Mouse (Mus musculus): ENCODE results near the gene Gm26620. TPM values are rescaled to one million over a fixed set of nuclear protein-coding genes. Genes with fewer than 3 reads are reported as not detected.

Gene Gm26620
- polyA plus RNA-seq, 1 experiment from 2014 or later: 0.34 TPM

GRCm38 (mm10) chr1:170862435-170862717 is 22.5 kb upstream of the Gm26620 start:
- Histone ChIP-seq H3K27ac (no peak overlapping the region), H3K9ac (no peak overlapping the region), H3K4me1 (peaks cover 10% of the 10 kb centered on the region), H3K36me3 (ENCODE audit: poor library complexity, severe bottlenecking) (no peaks in the 10 kb centered on the region), H3K4me3 (no peak overlapping the region), H3K4me2 (no peak overlapping the region), H3K27me3 (no peaks in the 10 kb centered on the region), H3K9me3 (replicated peaks) (no peaks in the 10 kb centered on the region)
- 72% methylated on average over 3 of the region's 3 CpGs for WGBS
- ATAC-seq: no peak

- H3K9me3 ChIP-seq (replicated peaks): no peaks in the 10 kb centered on the region
- H3K4me3 ChIP-seq: no peak overlapping the region
- no peak overlapping the region for H3K27ac ChIP-seq
- no peaks in the 10 kb centered on the region for H3K27me3 ChIP-seq
- H3K4me2 ChIP-seq: no peak overlapping the region
- ATAC-seq: no peak
- H3K36me3 ChIP-seq (ENCODE audit: poor library complexity, severe bottlenecking): no peaks in the 10 kb centered on the region
- H3K4me1 ChIP-seq: peaks cover 10% of the 10 kb centered on the region
- H3K9ac ChIP-seq: no peak overlapping the region
- WGBS: 81% methylated on average over 4 of the region's 4 CpGs
Observed at GRCm38 (mm10) chr1:170863033-170863432, 21.8 kb upstream of the Gm26620 start.

GRCm38 (mm10) chr1:170864234-170864633 is 20.6 kb upstream of the Gm26620 start:
- no peak overlapping the region for H3K4me3 ChIP-seq
- no peak for ATAC-seq

GRCm38 (mm10) chr1:170864754-170865153 is 20.1 kb upstream of the Gm26620 start:
- ATAC-seq: no peak

More at GRCm38 (mm10) chr1:170864234-170864633, 20.6 kb upstream of the Gm26620 start:
- no peak overlapping the region for H3K27ac ChIP-seq
- H3K36me3 ChIP-seq (ENCODE audit: poor library complexity, severe bottlenecking): no peaks in the 10 kb centered on the region
- no peaks in the 10 kb centered on the region for H3K27me3 ChIP-seq
- no peaks in the 10 kb centered on the region for H3K9me3 ChIP-seq (replicated peaks)
- H3K4me2 ChIP-seq: no peak overlapping the region
- H3K9ac ChIP-seq: no peak overlapping the region
- peaks cover 15% of the 10 kb centered on the region for H3K4me1 ChIP-seq

GRCm38 (mm10) chr1:170865406-170865805 is 19.5 kb upstream of the Gm26620 start:
- Histone ChIP-seq H3K9ac (no peak overlapping the region), H3K4me1 (peaks cover 16% of the 10 kb centered on the region), H3K36me3 (ENCODE audit: poor library complexity, severe bottlenecking) (no peaks in the 10 kb centered on the region), H3K4me2 (no peak overlapping the region), H3K9me3 (replicated peaks) (no peaks in the 10 kb centered on the region), H3K27me3 (no peaks in the 10 kb centered on the region), H3K4me3 (no peak overlapping the region), H3K27ac (no peak overlapping the region)
- 96% methylated on average over 5 of the region's 5 CpGs for WGBS
- no peak for ATAC-seq

More at GRCm38 (mm10) chr1:170864754-170865153, 20.1 kb upstream of the Gm26620 start:
- H3K9me3 ChIP-seq (replicated peaks): no peaks in the 10 kb centered on the region
- no peak overlapping the region for H3K4me2 ChIP-seq
- no peak overlapping the region for H3K9ac ChIP-seq
- no peaks in the 10 kb centered on the region for H3K27me3 ChIP-seq
- H3K4me1 ChIP-seq: peaks cover 16% of the 10 kb centered on the region
- H3K4me3 ChIP-seq: no peak overlapping the region
- 79% methylated on average over 3 of the region's 3 CpGs for WGBS
- H3K27ac ChIP-seq: no peak overlapping the region
- no peaks in the 10 kb centered on the region for H3K36me3 ChIP-seq (ENCODE audit: poor library complexity, severe bottlenecking)

- peak overlapping the region; percentile 89 for H3K4me2 ChIP-seq
Observed at GRCm38 (mm10) chr1:170866992-170867690, 17.7 kb upstream of the Gm26620 start.

DNA sequence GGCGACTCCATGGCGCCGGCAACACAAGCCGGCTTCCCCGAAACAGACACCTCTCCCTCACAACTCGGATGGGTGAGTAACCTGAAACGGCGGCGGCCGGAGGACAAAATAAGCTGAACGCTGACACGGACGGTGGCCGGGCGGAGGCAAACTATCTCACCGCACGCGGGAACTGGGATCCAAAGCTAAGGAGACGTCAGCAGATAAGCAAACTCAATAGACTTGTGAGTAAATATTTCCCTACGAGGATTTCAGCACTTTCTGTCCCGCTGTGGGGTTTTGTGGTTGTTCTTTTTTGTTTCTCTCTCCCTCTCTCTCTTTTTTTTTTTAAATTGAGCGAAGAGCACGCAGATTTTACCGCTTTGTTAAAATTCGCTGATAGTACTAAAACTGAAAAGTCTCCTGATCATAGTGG is 17.2 kb upstream of the Gm26620 start, which contains the start of gene Atf6:
Atf6 (minus strand) TSS at position 81 of the 415 bp plus-strand sequence.
- WGBS: under 1% methylated on average over 25 of the region's 25 CpGs
- Histone ChIP-seq H3K4me1 (peaks cover 16% of the 10 kb centered on the region), H3K27me3 (no peaks in the 10 kb centered on the region), H3K4me2 (peak within 1 kb of the TSS; percentile 89), H3K4me3 (peak within 1 kb of the TSS; percentile 89), H3K9me3 (replicated peaks) (no peaks in the 10 kb centered on the region), H3K36me3 (ENCODE audit: poor library complexity, severe bottlenecking) (peaks cover 9% of the 10 kb centered on the region; the same call in 1 of the 2 replicates), H3K27ac (peak within 1 kb of the TSS; percentile 40; the same call in 1 of the 2 replicates), H3K9ac (peak within 1 kb of the TSS; percentile 86)
- ATAC-seq: peak; percentile 83

More at GRCm38 (mm10) chr1:170866992-170867690, 17.7 kb upstream of the Gm26620 start:
- peak; percentile 58 for ATAC-seq
- peaks cover 16% of the 10 kb centered on the region for H3K4me1 ChIP-seq
- H3K27ac ChIP-seq: peak overlapping the region; percentile 40; the same call in 1 of the 2 replicates
- 1% methylated on average over 29 of the region's 30 CpGs for WGBS
- H3K9me3 ChIP-seq (replicated peaks): no peaks in the 10 kb centered on the region
- peaks cover 8% of the 10 kb centered on the region; the same call in 1 of the 2 replicates for H3K36me3 ChIP-seq (ENCODE audit: poor library complexity, severe bottlenecking)
- no peaks in the 10 kb centered on the region for H3K27me3 ChIP-seq
- H3K4me3 ChIP-seq: peak overlapping the region; percentile 89
- peak overlapping the region; percentile 86 for H3K9ac ChIP-seq

DNA sequence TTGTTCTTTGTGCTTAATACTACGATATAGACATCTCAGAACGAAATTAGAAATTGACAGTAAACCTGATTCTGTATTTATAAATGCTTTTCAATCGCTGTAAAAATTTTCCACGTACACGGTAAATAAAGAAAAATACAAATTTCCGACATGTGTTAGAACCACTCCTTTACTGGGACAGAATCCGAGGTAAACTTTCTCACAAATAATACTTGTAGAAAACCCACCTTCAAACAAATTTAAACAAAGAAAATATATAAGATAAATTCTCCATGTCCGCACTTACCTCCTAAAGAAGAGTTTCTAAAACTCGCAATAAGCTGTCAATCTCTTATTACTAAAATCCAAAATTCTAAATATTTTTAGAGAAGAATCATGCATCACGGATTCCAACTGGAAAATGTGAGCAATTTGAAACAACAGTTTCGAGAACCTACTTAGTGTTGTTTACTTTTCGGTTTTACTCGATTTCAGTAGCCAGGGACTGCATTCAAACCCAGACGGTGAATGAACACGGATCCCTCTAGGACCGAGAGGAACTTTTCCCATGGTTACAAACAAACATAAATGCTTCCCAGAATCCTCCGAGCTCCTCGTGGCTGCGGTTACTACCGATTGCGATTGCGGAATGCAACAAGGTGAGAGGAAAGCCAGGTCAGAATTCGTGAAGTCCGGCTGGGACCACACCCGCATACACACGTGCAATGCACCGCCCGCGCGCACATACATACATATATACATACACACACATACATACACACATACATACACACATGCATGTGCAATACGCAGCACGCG is 16.6 kb upstream of the Gm26620 start:
- WGBS: under 1% methylated on average over 33 of the region's 33 CpGs

GRCm38 (mm10) chr1:170868905-170869283 is 16.0 kb upstream of the Gm26620 start:
- Histone ChIP-seq H3K4me3 (peak overlapping the region; percentile 89), H3K27ac (no peak overlapping the region), H3K4me1 (peaks cover 16% of the 10 kb centered on the region), H3K9me3 (replicated peaks) (no peaks in the 10 kb centered on the region), H3K9ac (peak overlapping the region; percentile 71), H3K27me3 (no peaks in the 10 kb centered on the region), H3K4me2 (peak overlapping the region; percentile 89), H3K36me3 (ENCODE audit: poor library complexity, severe bottlenecking) (peaks cover 10% of the 10 kb centered on the region)
- peak; percentile 19; the same call in 1 of the 2 replicates for ATAC-seq
- 21% methylated on average over 14 of the region's 14 CpGs for WGBS

More for the DNA sequence above, 16.6 kb upstream of the Gm26620 start:
- ATAC-seq: peak; percentile 87
- Histone ChIP-seq H3K36me3 (ENCODE audit: poor library complexity, severe bottlenecking) (peaks cover 9% of the 10 kb centered on the region; the same call in 1 of the 2 replicates), H3K9ac (peak overlapping the region; percentile 86), H3K27me3 (no peaks in the 10 kb centered on the region), H3K9me3 (replicated peaks) (no peaks in the 10 kb centered on the region), H3K4me3 (peak overlapping the region; percentile 89), H3K27ac (no peak overlapping the region), H3K4me1 (peaks cover 16% of the 10 kb centered on the region), H3K4me2 (peak overlapping the region; percentile 89)

GRCm38 (mm10) chr1:170871402-170871801 is 13.5 kb upstream of the Gm26620 start:
- Histone ChIP-seq H3K9me3 (replicated peaks) (no peaks in the 10 kb centered on the region), H3K4me3 (no peak overlapping the region), H3K9ac (no peak overlapping the region), H3K27ac (no peak overlapping the region), H3K4me2 (no peak overlapping the region), H3K27me3 (no peaks in the 10 kb centered on the region), H3K36me3 (ENCODE audit: poor library complexity, severe bottlenecking) (peaks cover 27% of the 10 kb centered on the region), H3K4me1 (peaks cover 13% of the 10 kb centered on the region)
- 86% methylated on average over 6 of the region's 6 CpGs for WGBS
- no peak for ATAC-seq

DNA sequence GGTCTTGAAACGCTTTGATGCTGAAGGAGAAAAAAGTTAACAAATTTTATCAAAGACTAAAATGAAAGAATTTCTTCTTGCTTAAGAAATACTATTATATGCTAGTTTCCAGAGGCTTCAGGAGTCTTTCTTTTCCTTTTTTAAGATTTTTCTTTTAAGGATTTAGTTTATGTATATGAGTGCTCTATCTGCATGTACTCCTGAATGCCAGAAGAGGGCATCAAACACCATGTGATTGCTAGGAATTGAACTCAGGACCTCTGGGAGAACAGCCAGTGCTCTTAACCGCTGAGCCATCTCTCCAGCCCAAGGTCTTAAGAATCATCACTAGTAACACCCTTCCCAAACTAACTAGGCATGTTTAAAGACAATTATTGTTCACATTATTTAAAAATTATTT is 12.9 kb upstream of the Gm26620 start:
- Histone ChIP-seq H3K9ac (no peak overlapping the region), H3K4me1 (peaks cover 8% of the 10 kb centered on the region), H3K36me3 (ENCODE audit: poor library complexity, severe bottlenecking) (peaks cover 30% of the 10 kb centered on the region), H3K27me3 (no peaks in the 10 kb centered on the region), H3K4me2 (no peak overlapping the region), H3K9me3 (replicated peaks) (no peaks in the 10 kb centered on the region), H3K27ac (no peak overlapping the region), H3K4me3 (no peak overlapping the region)
- no peak for ATAC-seq
- 96% methylated on average over 2 of the region's 2 CpGs for WGBS

DNA sequence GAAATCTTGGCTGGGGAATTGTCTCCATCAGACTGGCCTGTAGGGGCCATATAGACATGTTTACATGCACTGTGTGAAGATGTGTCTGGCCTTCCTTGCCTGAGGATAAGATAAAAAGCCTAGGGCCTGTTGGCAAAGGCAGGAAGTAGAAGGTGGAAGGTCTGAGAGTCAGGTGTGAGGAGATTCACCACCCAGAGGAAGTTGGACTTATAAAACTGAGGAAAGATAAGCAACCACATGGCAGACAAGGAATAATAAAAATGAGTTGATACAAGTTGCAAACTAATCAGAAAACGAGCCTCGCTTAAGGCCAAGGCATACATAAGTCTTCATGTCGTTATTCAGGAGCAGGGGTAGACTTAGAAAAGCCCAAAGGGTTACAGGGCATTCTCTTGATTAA is 9.2 kb upstream of the Gm26620 start:
- Histone ChIP-seq H3K27me3 (no peaks in the 10 kb centered on the region), H3K9me3 (replicated peaks) (no peaks in the 10 kb centered on the region), H3K4me1 (no peaks in the 10 kb centered on the region), H3K36me3 (ENCODE audit: poor library complexity, severe bottlenecking) (peaks cover 51% of the 10 kb centered on the region), H3K4me3 (no peak overlapping the region), H3K27ac (no peak overlapping the region), H3K4me2 (no peak overlapping the region), H3K9ac (no peak overlapping the region; the same call in 1 of the 2 replicates)
- ATAC-seq: no peak
- 88% methylated on average over 3 of the region's 3 CpGs for WGBS

Measured in forebrain, embryonic 13.5 days (tissue).